Mouse (Mus musculus): Measurements from ENCODE around the gene Rnaseh2c. TPM values are rescaled to one million over a fixed set of nuclear protein-coding genes. Genes with fewer than 3 reads are reported as not detected.
A peak's percentile ranks its signal among the peaks of the same experiment; 100 is the strongest.

The Rnaseh2c gene
- 79.2 and 87.8 TPM in 2 replicates for polyA plus RNA-seq (2015; fragmentation: Nextera tagmentation; extraction: Ambion mirVana)

- under 1% methylated on average over 64 of the region's 64 CpGs for WGBS
- Histone ChIP-seq H3K36me3 (peaks cover 43% of the 10 kb centered on the region), H3K9ac (peak within 1 kb of the TSS; percentile 94), H3K4me1 (replicated peaks) (peaks cover 19% of the 10 kb centered on the region), H3K9me3 (no peaks in the 10 kb centered on the region), H3K27ac (replicated peaks) (peak within 1 kb of the TSS; percentile 85), H3K4me2 (peak within 1 kb of the TSS; percentile 89), H3K27me3 (no peaks in the 10 kb centered on the region), H3K4me3 (peak within 1 kb of the TSS; percentile 74)
- ATAC-seq (ENCODE audit: low read depth) = peak; percentile 90
Measured at GRCm38 (mm10) chr19:5601752-5602541, at the start of gene Rnaseh2c. TSS of gene Rnaseh2c (plus strand) at chr19:5601873.

GRCm38 (mm10) chr19:5553802-5554201, 47.9 kb upstream of the Rnaseh2c start:
- ATAC-seq (ENCODE audit: low read depth) = no peak
- no peak overlapping the region for H3K4me3 ChIP-seq
- H3K36me3 ChIP-seq = no peaks in the 10 kb centered on the region
- H3K9me3 ChIP-seq = no peaks in the 10 kb centered on the region
- H3K4me2 ChIP-seq = no peak overlapping the region
- no peak overlapping the region for H3K9ac ChIP-seq
- peaks cover 55% of the 10 kb centered on the region for H3K27me3 ChIP-seq
- H3K27ac ChIP-seq (replicated peaks) = no peak overlapping the region
- no peaks in the 10 kb centered on the region for H3K4me1 ChIP-seq (replicated peaks)
- 59% methylated on average over 8 of the region's 8 CpGs for WGBS

- no peak overlapping the region for H3K9ac ChIP-seq
- no peak for ATAC-seq (ENCODE audit: low read depth)
- 75% methylated on average over 14 of the region's 14 CpGs for WGBS
- H3K4me1 ChIP-seq (replicated peaks) = peaks cover 2% of the 10 kb centered on the region; the same call in 1 of the 2 replicates
- peaks cover 59% of the 10 kb centered on the region for H3K27me3 ChIP-seq
- H3K36me3 ChIP-seq = no peaks in the 10 kb centered on the region
- H3K9me3 ChIP-seq = no peaks in the 10 kb centered on the region
- no peak overlapping the region for H3K27ac ChIP-seq (replicated peaks)
- H3K4me2 ChIP-seq = no peak overlapping the region
- H3K4me3 ChIP-seq = no peak overlapping the region
Measured at GRCm38 (mm10) chr19:5554212-5554611, 47.5 kb upstream of the Rnaseh2c start.

- Histone ChIP-seq H3K36me3 (no peaks in the 10 kb centered on the region), H3K4me3 (no peak overlapping the region), H3K4me1 (replicated peaks) (peaks cover 20% of the 10 kb centered on the region), H3K27ac (replicated peaks) (no peak overlapping the region), H3K4me2 (no peak overlapping the region), H3K27me3 (peaks cover 96% of the 10 kb centered on the region), H3K9me3 (no peaks in the 10 kb centered on the region), H3K9ac (no peak overlapping the region)
- WGBS = 46% methylated on average over 7 of the region's 7 CpGs
- no peak for ATAC-seq (ENCODE audit: low read depth)
Measured at GRCm38 (mm10) chr19:5558169-5558568, 43.5 kb upstream of the Rnaseh2c start.

GRCm38 (mm10) chr19:5558770-5559169, 42.9 kb upstream of the Rnaseh2c start:
- H3K4me2 ChIP-seq = no peak overlapping the region
- ATAC-seq (ENCODE audit: low read depth) = no peak
- 60% methylated on average over 8 of the region's 8 CpGs for WGBS
- H3K4me1 ChIP-seq (replicated peaks) = peaks cover 20% of the 10 kb centered on the region
- H3K9ac ChIP-seq = no peak overlapping the region
- H3K36me3 ChIP-seq = no peaks in the 10 kb centered on the region
- H3K4me3 ChIP-seq = no peak overlapping the region
- no peak overlapping the region for H3K27ac ChIP-seq (replicated peaks)
- H3K9me3 ChIP-seq = no peaks in the 10 kb centered on the region
- H3K27me3 ChIP-seq = peaks cover 96% of the 10 kb centered on the region

- H3K27ac ChIP-seq (replicated peaks) = no peak overlapping the region
- H3K4me2 ChIP-seq = no peak overlapping the region
- no peak overlapping the region for H3K9ac ChIP-seq
- peaks cover 96% of the 10 kb centered on the region for H3K27me3 ChIP-seq
- H3K9me3 ChIP-seq = no peaks in the 10 kb centered on the region
- H3K4me1 ChIP-seq (replicated peaks) = peaks cover 20% of the 10 kb centered on the region
- WGBS = 11% methylated on average over 8 of the region's 8 CpGs
- no peak overlapping the region; the same call in 1 of the 2 replicates for H3K4me3 ChIP-seq
- no peaks in the 10 kb centered on the region for H3K36me3 ChIP-seq
- ATAC-seq (ENCODE audit: low read depth) = no peak
Measured at GRCm38 (mm10) chr19:5559229-5559628, 42.4 kb upstream of the Rnaseh2c start.

GRCm38 (mm10) chr19:5559631-5560456, 41.8 kb upstream of the Rnaseh2c start:
- peak overlapping the region; percentile 59 for H3K4me2 ChIP-seq
- peak overlapping the region; percentile 55 for H3K9ac ChIP-seq
- WGBS = under 1% methylated on average over 69 of the region's 69 CpGs
- no peak overlapping the region for H3K27ac ChIP-seq (replicated peaks)
- peak overlapping the region; percentile 29 for H3K4me3 ChIP-seq
- no peaks in the 10 kb centered on the region for H3K36me3 ChIP-seq
- peaks cover 99% of the 10 kb centered on the region for H3K27me3 ChIP-seq
- H3K9me3 ChIP-seq = no peaks in the 10 kb centered on the region
- ATAC-seq (ENCODE audit: low read depth) = no peak
- peaks cover 20% of the 10 kb centered on the region for H3K4me1 ChIP-seq (replicated peaks)

- peak within 1 kb of the TSS; percentile 59 for H3K4me2 ChIP-seq
- H3K9ac ChIP-seq = peak within 1 kb of the TSS; percentile 55
- H3K4me3 ChIP-seq = peak within 1 kb of the TSS; percentile 29
- no peaks in the 10 kb centered on the region for H3K36me3 ChIP-seq
- WGBS = 1% methylated on average over 57 of the region's 57 CpGs
- no peak for ATAC-seq (ENCODE audit: low read depth)
- H3K9me3 ChIP-seq = no peaks in the 10 kb centered on the region
- no peak within 1 kb of the TSS for H3K27ac ChIP-seq (replicated peaks)
- peaks cover 20% of the 10 kb centered on the region for H3K4me1 ChIP-seq (replicated peaks)
- peaks cover 100% of the 10 kb centered on the region for H3K27me3 ChIP-seq
Measured at GRCm38 (mm10) chr19:5560457-5561041, 41.1 kb upstream of the Rnaseh2c start, which contains the start of gene Ovol1. TSS of gene Ovol1 (minus strand) at chr19:5560646.

GRCm38 (mm10) chr19:5561252-5561790, 40.4 kb upstream of the Rnaseh2c start:
- Histone ChIP-seq H3K27ac (replicated peaks) (no peak overlapping the region), H3K4me3 (peak overlapping the region; percentile 29), H3K27me3 (peaks cover 100% of the 10 kb centered on the region), H3K9ac (no peak overlapping the region; the same call in 1 of the 2 replicates), H3K4me1 (replicated peaks) (peaks cover 20% of the 10 kb centered on the region), H3K36me3 (no peaks in the 10 kb centered on the region), H3K4me2 (peak overlapping the region; percentile 59; the same call in 1 of the 2 replicates), H3K9me3 (no peaks in the 10 kb centered on the region)
- no peak for ATAC-seq (ENCODE audit: low read depth)
- WGBS = 12% methylated on average over 10 of the region's 10 CpGs

GRCm38 (mm10) chr19:5561886-5562285, 39.8 kb upstream of the Rnaseh2c start:
- peaks cover 100% of the 10 kb centered on the region for H3K27me3 ChIP-seq
- H3K4me1 ChIP-seq (replicated peaks) = peaks cover 23% of the 10 kb centered on the region
- no peak for ATAC-seq (ENCODE audit: low read depth)
- no peak overlapping the region for H3K27ac ChIP-seq (replicated peaks)
- no peak overlapping the region for H3K9ac ChIP-seq
- H3K4me3 ChIP-seq = no peak overlapping the region
- no peaks in the 10 kb centered on the region for H3K9me3 ChIP-seq
- no peaks in the 10 kb centered on the region for H3K36me3 ChIP-seq
- no peak overlapping the region for H3K4me2 ChIP-seq
- WGBS = 57% methylated on average over 3 of the region's 3 CpGs

GRCm38 (mm10) chr19:5562776-5563175, 38.9 kb upstream of the Rnaseh2c start:
- no peak for ATAC-seq (ENCODE audit: low read depth)
- H3K4me3 ChIP-seq = no peak overlapping the region
- WGBS = 89% methylated on average over 10 of the region's 10 CpGs
- H3K4me1 ChIP-seq (replicated peaks) = peaks cover 29% of the 10 kb centered on the region
- H3K9ac ChIP-seq = no peak overlapping the region
- H3K27me3 ChIP-seq = peaks cover 92% of the 10 kb centered on the region
- no peaks in the 10 kb centered on the region for H3K36me3 ChIP-seq
- H3K4me2 ChIP-seq = no peak overlapping the region
- no peak overlapping the region for H3K27ac ChIP-seq (replicated peaks)
- no peaks in the 10 kb centered on the region for H3K9me3 ChIP-seq

All from neural tube, embryonic 13.5 days (tissue).